Mouse (Mus musculus): ENCODE results near the gene Kcnn3.

DNA sequence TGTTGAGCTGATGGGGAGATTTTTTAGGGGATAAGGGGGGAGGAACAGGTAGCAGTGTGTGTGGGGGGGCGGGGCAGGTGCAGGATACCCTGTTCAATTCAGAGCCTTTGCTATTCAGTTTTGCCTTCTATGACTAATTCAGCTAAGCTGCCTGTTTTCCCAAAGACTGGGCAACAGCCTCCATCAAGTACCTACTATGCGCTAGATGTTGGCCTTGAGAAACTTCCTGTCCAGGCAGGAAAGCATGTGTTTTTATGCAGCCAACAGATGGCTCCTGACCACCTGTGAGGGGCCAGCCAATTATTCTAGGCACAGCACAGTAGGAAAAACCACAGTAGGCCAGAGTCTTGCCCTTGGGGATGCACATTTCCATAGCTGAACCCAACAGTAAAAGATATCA, 15.2 kb downstream of the Kcnn3 start:
- TF ChIP-seq POLR2A (IDR thresholded peaks at IDR 0.05; ENCODE audit: control insufficient read depth, low read depth, low read length) = no peak
- TF ChIP-seq CTCF (IDR thresholded peaks at IDR 0.05; ENCODE audit: control insufficient read depth, insufficient read depth, insufficient replicate concordance, low read depth, low read length) = no peak
